Mouse (Mus musculus) G1E (cell line): ENCODE results near the gene Cnn1. TPM values are rescaled to one million over a fixed set of nuclear protein-coding genes. Genes with fewer than 3 reads are reported as not detected.
"Not testable (repeated sequence)": the region's sequence is repeated elsewhere in the genome, so short reads cannot be mapped to it uniquely, and the experiment has no call there.

ENCODE experiments used
- ATAC-seq: 2 replicates; pipeline ENCODE4 v1.8.0; 2016; ENCODE audit warnings: mild to moderate bottlenecking; ENCODE audit not compliant: insufficient number of reproducible peaks, poor library complexity, low FRiP score, severe bottlenecking; ENCODE audit errors: extremely low read depth
- DNase-seq: peaks from one replicate; pipeline ENCODE4 v3.0.0; 2012; ENCODE audit warnings: low spot score
- H3K27me3 ChIP-seq: 2 replicates; pipeline ENCODE4 v1.6.1; 2012; ENCODE audit warnings: mild to moderate bottlenecking, low read length, inconsistent platforms; ENCODE audit not compliant: insufficient read depth
- H3K36me3 ChIP-seq: replicated peaks from 2 replicates; pipeline ENCODE3; 2012; ENCODE audit warnings: mild to moderate bottlenecking, inconsistent platforms
- H3K4me1 ChIP-seq: 2 replicates; pipeline ENCODE4 v1.6.1; 2012; ENCODE audit warnings: low read depth, low read length, inconsistent platforms, mixed read lengths; ENCODE audit not compliant: insufficient read depth
- H3K4me3 ChIP-seq: 2 replicates; pipeline ENCODE4 v1.5.1; 2012; ENCODE audit warnings: low read depth, mild to moderate bottlenecking, inconsistent platforms, low read length, moderate library complexity, mixed read lengths
- H3K9me3 ChIP-seq: replicated peaks from 2 replicates; pipeline ENCODE4 v1.6.1; 2012; ENCODE audit warnings: inconsistent platforms
- CTCF ChIP-seq: IDR thresholded peaks from 2 replicates; pipeline ENCODE4 v1.5.1; 2012; ENCODE audit warnings: low read depth, low read length, inconsistent platforms, mixed read lengths
- GATA1 ChIP-seq: IDR thresholded peaks from 2 replicates; pipeline ENCODE4 v1.6.1; 2012; ENCODE audit warnings: borderline replicate concordance, low read length, inconsistent platforms, mixed read lengths
- GATA2 ChIP-seq: IDR thresholded peaks from 2 replicates; pipeline ENCODE4 v1.6.1; 2012; ENCODE audit warnings: low read depth, low read length, inconsistent platforms, borderline replicate concordance
- POLR2AphosphoS5 ChIP-seq: IDR thresholded peaks from 2 replicates; pipeline ENCODE4 v1.6.1; 2012; ENCODE audit warnings: low read depth, low read length, inconsistent platforms; ENCODE audit not compliant: insufficient replicate concordance
- TAL1 ChIP-seq: conservative IDR thresholded peaks from 2 replicates; pipeline ENCODE4 v1.6.1; 2012; ENCODE audit warnings: low read depth, low read length, inconsistent platforms, mixed read lengths
- polyA plus RNA-seq: library from polyadenylated mRNA; stranded (reverse); fragments of >175 nt; gene quantifications from 2 replicates; pipeline ENCODE4 v1.2.3, GENCODE M21; 2012
- total RNA-seq, 2 experiments: library from RNA; stranded (forward) in 1 of 2; stranded (reverse) in 1 of 2; fragments of 200-1000 nt in 1 of 2; fragments of >200 nt in 1 of 2; fragmentation: Nextera tagmentation in 1 of 2; gene quantifications; 2 replicates each; pipeline ENCODE4 v1.2.3; 2014 to 2017

Gene Cnn1
- total and polyA plus RNA-seq, 3 experiments = 0.05 TPM; not detected in 2

GRCm38 (mm10) chr9:22149426-22150248 is 50.6 kb downstream of the Cnn1 start:
- H3K4me3 ChIP-seq = peak overlapping the region; percentile 62; the same call in 1 of the 2 replicates
- no peaks in the 10 kb centered on the region for H3K36me3 ChIP-seq
- TF ChIP-seq GATA1 (no peak), TAL1 (no peak), GATA2 (no peak), POLR2AphosphoS5 (no peak), CTCF (no peak)
- peak; percentile 76 for ATAC-seq
- H3K9me3 ChIP-seq = 0 out of 2 replicates have a peak, but pooled peaks cover 3% of the 10 kb centered on the region
- H3K4me1 ChIP-seq = peaks cover 24% of the 10 kb centered on the region
- peaks cover 8% of the 10 kb centered on the region; the same call in 1 of the 2 replicates for H3K27me3 ChIP-seq
- no peak for DNase-seq

DNA sequence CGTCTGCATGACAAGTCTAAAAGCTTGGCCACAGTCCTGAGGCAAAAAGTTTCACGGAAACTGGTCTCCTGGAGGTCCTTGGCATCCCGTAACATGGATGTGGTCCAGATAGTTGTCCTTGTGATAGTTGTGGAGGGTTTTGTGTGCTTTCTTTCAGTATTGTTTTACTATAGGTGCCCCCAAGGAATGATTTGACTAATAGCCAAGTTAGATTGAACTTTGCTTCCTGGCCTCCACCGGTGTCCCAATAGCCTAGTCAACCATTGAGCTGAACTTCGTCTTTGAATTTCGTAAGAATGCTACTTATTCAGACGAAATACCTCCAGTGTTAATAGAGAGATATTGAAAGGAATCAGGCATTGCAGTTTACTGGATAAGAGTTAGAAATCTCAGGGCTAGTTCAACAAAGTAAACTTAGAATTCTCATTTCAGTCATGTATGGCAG is 51.3 kb downstream of the Cnn1 start:
- H3K27me3 ChIP-seq, H3K36me3 ChIP-seq, DNase-seq, ATAC-seq, H3K9me3 ChIP-seq: not testable (repeated sequence)
- peak overlapping the region; percentile 49; the same call in 1 of the 2 replicates for H3K4me3 ChIP-seq
- peaks cover 23% of the 10 kb centered on the region for H3K4me1 ChIP-seq

GRCm38 (mm10) chr9:22150946-22151345 is 51.9 kb downstream of the Cnn1 start:
- H3K4me3 ChIP-seq = no peak overlapping the region
- peaks cover 8% of the 10 kb centered on the region; the same call in 1 of the 2 replicates for H3K27me3 ChIP-seq
- no peak for ATAC-seq
- no peaks in the 10 kb centered on the region for H3K36me3 ChIP-seq
- TF ChIP-seq POLR2AphosphoS5 (no peak), TAL1 (no peak), CTCF (no peak), GATA2 (no peak), GATA1 (no peak)
- H3K4me1 ChIP-seq = peaks cover 25% of the 10 kb centered on the region
- H3K9me3 ChIP-seq = 0 out of 2 replicates have a peak, but pooled peaks cover 3% of the 10 kb centered on the region
- no peak for DNase-seq

DNA sequence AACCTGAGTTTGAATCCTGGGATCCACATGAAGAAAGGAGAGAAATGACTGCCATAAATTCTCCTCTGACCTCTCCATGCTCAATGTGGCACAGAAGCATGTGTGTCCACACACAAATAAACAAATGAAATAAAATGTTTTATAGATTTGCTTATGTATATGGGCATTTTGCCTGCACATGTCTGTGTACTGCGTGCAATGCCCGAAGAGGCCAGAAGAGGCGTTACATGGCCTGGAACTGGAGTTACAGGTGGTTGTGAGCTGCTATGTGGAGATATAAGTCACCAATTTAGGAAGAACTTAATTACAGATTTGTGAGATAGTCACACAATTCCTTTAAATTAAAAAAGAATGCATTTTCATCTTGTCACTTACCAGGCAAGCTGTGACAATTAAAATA is 54.8 kb downstream of the Cnn1 start:
- DNase-seq = no peak
- H3K4me1 ChIP-seq = peaks cover 45% of the 10 kb centered on the region
- peaks cover 14% of the 10 kb centered on the region for H3K36me3 ChIP-seq
- TF ChIP-seq TAL1 = no peak
- no peak for TF ChIP-seq CTCF
- no peak for TF ChIP-seq GATA2
- TF ChIP-seq GATA1 = no peak
- no peak for TF ChIP-seq POLR2AphosphoS5
- H3K27me3 ChIP-seq = peaks cover 8% of the 10 kb centered on the region; the same call in 1 of the 2 replicates
- ATAC-seq = no peak
- 0 out of 2 replicates have a peak, but pooled peaks cover 3% of the 10 kb centered on the region for H3K9me3 ChIP-seq
- no peak overlapping the region for H3K4me3 ChIP-seq

GRCm38 (mm10) chr9:22155614-22156013 is 56.6 kb downstream of the Cnn1 start:
- Histone ChIP-seq H3K4me1 (peaks cover 31% of the 10 kb centered on the region), H3K27me3 (peaks cover 8% of the 10 kb centered on the region; the same call in 1 of the 2 replicates), H3K9me3 (0 out of 2 replicates have a peak, but pooled peaks cover 3% of the 10 kb centered on the region), H3K4me3 (no peak overlapping the region; the same call in 1 of the 2 replicates), H3K36me3 (peaks cover 16% of the 10 kb centered on the region)
- ATAC-seq (0 out of 2 replicates have a peak, but pooled peaks have one; percentile 31), DNase-seq (no peak)
- TF ChIP-seq GATA2 (no peak), CTCF (peak; percentile 64)

GRCm38 (mm10) chr9:22156497-22157245 is 57.7 kb downstream of the Cnn1 start, which contains the start of gene Pigyl:
Gene Pigyl, plus strand, starts transcription at chr9:22156846.
- TF ChIP-seq CTCF = no peak
- TF ChIP-seq TAL1 = no peak
- TF ChIP-seq POLR2AphosphoS5 = no peak
- TF ChIP-seq GATA1 = no peak
- no peak for TF ChIP-seq GATA2
- ATAC-seq = peak; percentile 97

More at GRCm38 (mm10) chr9:22156497-22157245, 57.7 kb downstream of the Cnn1 start, which contains the start of gene Pigyl:
- H3K27me3 ChIP-seq = peaks cover 8% of the 10 kb centered on the region; the same call in 1 of the 2 replicates
- H3K4me1 ChIP-seq = peaks cover 41% of the 10 kb centered on the region
- peak within 1 kb of the TSS; percentile 89 for H3K4me3 ChIP-seq
- DNase-seq = peak; percentile 94
- peaks cover 16% of the 10 kb centered on the region for H3K36me3 ChIP-seq
- 0 out of 2 replicates have a peak, but pooled peaks cover 3% of the 10 kb centered on the region for H3K9me3 ChIP-seq
